Mouse (Mus musculus) lung, embryonic 16.5 days (tissue): ENCODE measurements around the gene Olfr90. TPM values are rescaled to one million over a fixed set of nuclear protein-coding genes. Genes with fewer than 3 reads are reported as not detected.
"Not testable (repeated sequence)": the region's sequence is repeated elsewhere in the genome, so short reads cannot be mapped to it uniquely, and the experiment has no call there.

Experiments used
- ATAC-seq: fragments of 200-750 bp; cut with Nextera tagmentation; 2 replicates; pipeline ENCODE4 v1.8.0; 2017; ENCODE audit warnings: low read depth, mild to moderate bottlenecking, moderate library complexity
- H3K27ac ChIP-seq: fragments of 300-500 bp; sonication (generic); 2 replicates; pipeline ENCODE4 v1.5.1; 2014; ENCODE audit warnings: mild to moderate bottlenecking, control low read depth, low read length
- H3K27me3 ChIP-seq: fragments of 300-500 bp; sonication (generic); 2 replicates; pipeline ENCODE4 v1.6.1; 2014; ENCODE audit warnings: low read depth, low read length, mixed read lengths; ENCODE audit not compliant: control insufficient read depth, insufficient read depth
- H3K36me3 ChIP-seq: fragments of 300-500 bp; sonication (generic); 2 replicates; pipeline ENCODE4 v1.6.1; 2014; ENCODE audit warnings: low read length; ENCODE audit not compliant: control insufficient read depth, insufficient read depth
- H3K4me1 ChIP-seq: fragments of 300-500 bp; sonication (generic); replicated peaks from 2 replicates; pipeline ENCODE4 v1.6.1; 2014; ENCODE audit warnings: low read length, mixed read lengths; ENCODE audit not compliant: control insufficient read depth, insufficient read depth
- H3K4me2 ChIP-seq: fragments of 300-500 bp; sonication (generic); 2 replicates; pipeline ENCODE4 v1.6.1; 2014; ENCODE audit warnings: low read depth, low read length, control low read depth
- H3K4me3 ChIP-seq: fragments of 300-500 bp; sonication (generic); 2 replicates; pipeline ENCODE4 v1.5.1; 2014; ENCODE audit warnings: mild to moderate bottlenecking, low read length, control low read depth
- H3K9ac ChIP-seq: fragments of 300-500 bp; sonication (generic); 2 replicates; pipeline ENCODE4 v1.6.1; 2014; ENCODE audit warnings: low read length, control low read depth
- H3K9me3 ChIP-seq: fragments of 300-500 bp; sonication (generic); 2 replicates; pipeline ENCODE4 v1.6.1; 2016; ENCODE audit warnings: low read length; ENCODE audit not compliant: control insufficient read depth
- WGBS: fragments of 180-500 bp; shearing (Covaris S2); extraction: QIAGEN DNeasy Blood & Tissue Kit; methylation state at CpG from one replicate; pipeline ENCODE4 v1.1.7; 2014; 5-methylcytosine and 5-hydroxymethylcytosine counted together
- polyA plus RNA-seq: library from polyadenylated mRNA; unstranded; fragments of >200 nt; fragmentation: Nextera tagmentation; extraction: Ambion mirVana; gene quantifications from 2 replicates; pipeline ENCODE4 v1.2.1, GENCODE M21; 2015

Gene Olfr90
- not detected in 2 replicates for polyA plus RNA-seq

- no peak for ATAC-seq
- no peaks in the 10 kb centered on the region for H3K4me1 ChIP-seq
These were observed at the start of gene Olfr90 for GRCm38 (mm10) chr17:37088399-37088798. Gene Olfr90, minus strand, starts transcription at chr17:37088499.

GRCm38 (mm10) chr17:37131366-37131765 lies 43.1 kb upstream of the Olfr90 start:
- H3K4me1 ChIP-seq, H3K27ac ChIP-seq, ATAC-seq, H3K27me3 ChIP-seq, H3K9ac ChIP-seq, H3K4me3 ChIP-seq, H3K9me3 ChIP-seq, H3K36me3 ChIP-seq, H3K4me2 ChIP-seq: not testable (repeated sequence)
- 67% methylated on average over 4 of the region's 4 CpGs for WGBS

More at GRCm38 (mm10) chr17:37088399-37088798, at the start of gene Olfr90:
- Histone ChIP-seq H3K4me3 (no peak within 1 kb of the TSS), H3K27ac (no peak within 1 kb of the TSS), H3K4me2 (no peak within 1 kb of the TSS), H3K9me3 (no peaks in the 10 kb centered on the region), H3K27me3 (no peaks in the 10 kb centered on the region), H3K36me3 (no peaks in the 10 kb centered on the region), H3K9ac (no peak within 1 kb of the TSS)

DNA sequence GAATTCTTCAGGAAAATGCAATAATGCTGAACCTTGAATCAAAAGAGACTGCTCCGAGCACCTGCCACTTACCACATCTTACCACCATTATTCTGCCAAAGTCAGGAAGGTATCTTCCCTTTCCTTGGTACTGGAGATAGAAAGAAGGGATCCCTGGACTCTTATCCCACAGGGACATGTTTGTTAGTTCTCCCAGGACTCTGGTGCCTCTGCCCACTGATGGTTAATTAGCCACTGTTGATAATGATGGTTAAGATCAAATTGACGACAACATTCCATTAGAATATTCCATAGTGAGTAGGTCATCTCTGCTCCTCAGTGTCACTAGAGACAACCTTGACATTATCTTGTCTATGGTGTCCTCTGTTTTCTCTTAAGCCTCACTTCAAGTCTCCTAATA lies 31.7 kb upstream of the Olfr90 start, which contains the start of gene Olfr92:
Gene Olfr92 (minus strand): TSS at position 101 of the 400 bp plus-strand sequence.
- ATAC-seq, result no peak
- no peaks in the 10 kb centered on the region for H3K4me1 ChIP-seq
- H3K27me3 ChIP-seq, result no peaks in the 10 kb centered on the region
- no peaks in the 10 kb centered on the region for H3K9me3 ChIP-seq
- no peak within 1 kb of the TSS for H3K27ac ChIP-seq
- no peak within 1 kb of the TSS for H3K4me3 ChIP-seq
- H3K4me2 ChIP-seq, result no peak within 1 kb of the TSS
- no peaks in the 10 kb centered on the region for H3K36me3 ChIP-seq
- H3K9ac ChIP-seq, result no peak within 1 kb of the TSS
- WGBS, result 79% methylated on average over 2 of the region's 2 CpGs

DNA sequence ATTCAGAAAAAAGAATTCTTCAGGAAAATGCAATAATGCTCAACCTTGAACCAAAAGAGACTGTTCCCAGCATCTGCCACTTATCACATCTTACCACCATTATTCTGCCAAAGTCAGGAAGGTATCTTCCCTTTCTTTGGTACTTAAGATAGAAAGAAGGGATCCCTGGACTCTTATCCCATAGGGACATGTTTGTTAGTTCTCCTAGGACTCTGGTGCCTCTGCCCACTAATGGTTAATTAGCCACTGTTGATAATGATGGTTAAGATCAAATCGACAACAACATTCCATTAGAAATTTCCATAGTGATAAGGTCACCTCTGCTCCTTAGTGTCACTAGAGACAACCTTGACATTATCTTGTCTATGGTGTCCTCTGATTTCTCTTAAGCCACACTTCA lies 9.9 kb upstream of the Olfr90 start, which contains the start of gene Olfr91:
Gene Olfr91 (minus strand): TSS at position 101 of the 400 bp plus-strand sequence.
- no peaks in the 10 kb centered on the region for H3K4me1 ChIP-seq
- H3K27me3 ChIP-seq, result no peaks in the 10 kb centered on the region
- H3K27ac ChIP-seq, result no peak within 1 kb of the TSS
- 76% methylated on average over 1 of the region's 1 CpGs for WGBS
- H3K9me3 ChIP-seq, result no peaks in the 10 kb centered on the region
- H3K36me3 ChIP-seq, result no peaks in the 10 kb centered on the region
- ATAC-seq, result no peak
- H3K4me3 ChIP-seq, result no peak within 1 kb of the TSS
- H3K4me2 ChIP-seq, result no peak within 1 kb of the TSS
- H3K9ac ChIP-seq, result no peak within 1 kb of the TSS

- ATAC-seq, result no peak
- no peak overlapping the region for H3K27ac ChIP-seq
- no peaks in the 10 kb centered on the region for H3K27me3 ChIP-seq
- WGBS, result 64% methylated on average over 5 of the region's 5 CpGs
- H3K9ac ChIP-seq, result no peak overlapping the region
- H3K4me3 ChIP-seq, result no peak overlapping the region
- no peak overlapping the region for H3K4me2 ChIP-seq
- H3K9me3 ChIP-seq, result no peaks in the 10 kb centered on the region
- no peaks in the 10 kb centered on the region for H3K4me1 ChIP-seq
- no peaks in the 10 kb centered on the region for H3K36me3 ChIP-seq
These were observed 5.0 kb upstream of the Olfr90 start for GRCm38 (mm10) chr17:37093289-37093688.

DNA sequence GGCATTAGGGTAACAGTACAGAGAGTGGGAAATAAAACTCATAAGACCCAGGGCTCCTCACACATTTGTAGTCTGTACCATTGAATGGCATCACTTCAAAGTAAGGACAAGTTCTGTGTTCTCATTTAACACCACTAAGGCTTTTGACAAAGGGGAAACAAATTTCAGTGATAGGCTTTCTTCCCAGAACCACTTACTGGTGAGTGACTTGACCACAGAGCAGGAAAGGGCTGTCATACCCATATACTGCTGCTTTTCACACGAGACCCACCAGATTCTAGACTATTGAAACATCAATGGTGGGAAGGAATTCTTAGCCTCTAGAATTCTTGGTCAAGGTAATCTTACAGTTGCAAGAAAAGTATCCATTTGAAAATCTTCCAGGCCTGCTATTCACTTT lies 3.9 kb upstream of the Olfr90 start:
- WGBS, result 63% methylated on average over 1 of the region's 1 CpGs
- no peak for ATAC-seq

GRCm38 (mm10) chr17:37085545-37085944 lies 2.8 kb downstream of the Olfr90 start:
- Histone ChIP-seq H3K36me3 (no peaks in the 10 kb centered on the region), H3K4me3 (no peak overlapping the region), H3K27me3 (no peaks in the 10 kb centered on the region), H3K9me3 (no peaks in the 10 kb centered on the region), H3K4me2 (no peak overlapping the region), H3K27ac (no peak overlapping the region), H3K9ac (no peak overlapping the region), H3K4me1 (peaks cover 2% of the 10 kb centered on the region; the same call in 1 of the 2 replicates)
- 56% methylated on average over 10 of the region's 10 CpGs for WGBS
- no peak for ATAC-seq

More for the DNA sequence above, 3.9 kb upstream of the Olfr90 start:
- Histone ChIP-seq H3K27ac (no peak overlapping the region), H3K9ac (no peak overlapping the region), H3K4me2 (no peak overlapping the region), H3K27me3 (no peaks in the 10 kb centered on the region), H3K9me3 (no peaks in the 10 kb centered on the region), H3K36me3 (no peaks in the 10 kb centered on the region), H3K4me1 (no peaks in the 10 kb centered on the region), H3K4me3 (no peak overlapping the region)

DNA sequence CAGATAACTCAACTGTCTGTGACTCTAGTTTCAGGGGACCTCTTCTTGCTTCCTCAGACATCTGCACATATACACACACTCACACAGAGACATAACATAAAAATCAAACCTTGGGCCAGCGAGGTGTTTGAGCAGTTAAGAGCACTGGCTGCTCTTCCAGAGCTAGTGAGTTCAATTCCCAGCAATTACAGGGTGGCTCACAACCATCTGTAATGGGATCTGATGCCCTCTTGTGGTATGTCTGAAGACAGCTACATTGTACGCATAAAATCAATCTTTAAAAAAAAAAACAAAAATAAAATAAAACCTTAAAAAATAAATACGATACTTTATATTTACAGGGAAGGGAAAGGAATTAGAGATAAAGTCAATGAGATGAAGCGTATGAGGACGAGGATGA lies 3.7 kb downstream of the Olfr90 start:
- ATAC-seq, result no peak
- no peaks in the 10 kb centered on the region for H3K27me3 ChIP-seq
- 62% methylated on average over 5 of the region's 5 CpGs for WGBS
- H3K4me3 ChIP-seq, result no peak overlapping the region
- no peaks in the 10 kb centered on the region for H3K36me3 ChIP-seq
- no peaks in the 10 kb centered on the region for H3K9me3 ChIP-seq
- H3K9ac ChIP-seq, result no peak overlapping the region
- H3K4me1 ChIP-seq, result peaks cover 2% of the 10 kb centered on the region; the same call in 1 of the 2 replicates
- H3K4me2 ChIP-seq, result no peak overlapping the region
- no peak overlapping the region for H3K27ac ChIP-seq

DNA sequence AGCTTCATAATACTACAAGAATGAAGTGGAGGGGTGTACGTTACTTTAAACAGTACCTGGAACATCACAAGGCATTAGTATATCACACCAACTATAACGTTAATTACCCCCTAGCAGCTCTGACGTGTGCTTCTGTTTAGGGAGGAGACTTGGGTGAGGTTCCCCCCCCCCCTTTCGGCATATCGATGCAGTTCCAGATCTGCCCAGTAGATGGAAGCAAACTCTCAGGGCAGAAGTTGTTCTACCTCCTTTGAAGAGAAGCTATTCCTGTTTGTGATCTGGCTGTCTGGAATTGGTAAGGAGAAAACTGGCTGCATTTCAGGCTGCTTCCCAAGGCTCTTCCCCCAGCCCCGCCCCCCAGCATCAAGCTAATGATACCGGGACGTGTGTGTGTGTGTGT lies 5.0 kb downstream of the Olfr90 start:
- WGBS, result 2% methylated on average over 8 of the region's 8 CpGs
- Histone ChIP-seq H3K9me3 (no peaks in the 10 kb centered on the region), H3K4me2 (no peak overlapping the region), H3K27ac (no peak overlapping the region), H3K4me1 (peaks cover 2% of the 10 kb centered on the region; the same call in 1 of the 2 replicates), H3K36me3 (no peaks in the 10 kb centered on the region), H3K9ac (no peak overlapping the region), H3K4me3 (no peak overlapping the region), H3K27me3 (no peaks in the 10 kb centered on the region)
- peak; percentile 74; the same call in 1 of the 2 replicates for ATAC-seq

- 88% methylated on average over 4 of the region's 4 CpGs for WGBS
- ATAC-seq, result no peak
These were observed 6.6 kb downstream of the Olfr90 start for GRCm38 (mm10) chr17:37081659-37082058.

More at GRCm38 (mm10) chr17:37081659-37082058, 6.6 kb downstream of the Olfr90 start:
- Histone ChIP-seq H3K4me2 (no peak overlapping the region), H3K4me1 (peaks cover 2% of the 10 kb centered on the region; the same call in 1 of the 2 replicates), H3K27me3 (no peaks in the 10 kb centered on the region), H3K36me3 (no peaks in the 10 kb centered on the region), H3K27ac (no peak overlapping the region), H3K9me3 (no peaks in the 10 kb centered on the region), H3K4me3 (no peak overlapping the region), H3K9ac (no peak overlapping the region)
